Mouse (Mus musculus) heart, adult 2 months (tissue): ENCODE data around the gene Acap3.

Experiments
- CTCF ChIP-seq: fragments of 200-600 bp; IDR thresholded peaks from 2 replicates; pipeline ENCODE4 v1.8.1; 2022; ENCODE audit warnings: antibody characterized with exemption, mild to moderate bottlenecking, moderate library complexity
- EP300 ChIP-seq: fragments of 200-500 bp; IDR thresholded peaks from 2 replicates; pipeline ENCODE4 v1.6.1; 2011; ENCODE audit warnings: low read depth, low read length, control low read depth; ENCODE audit not compliant: insufficient read depth

DNA sequence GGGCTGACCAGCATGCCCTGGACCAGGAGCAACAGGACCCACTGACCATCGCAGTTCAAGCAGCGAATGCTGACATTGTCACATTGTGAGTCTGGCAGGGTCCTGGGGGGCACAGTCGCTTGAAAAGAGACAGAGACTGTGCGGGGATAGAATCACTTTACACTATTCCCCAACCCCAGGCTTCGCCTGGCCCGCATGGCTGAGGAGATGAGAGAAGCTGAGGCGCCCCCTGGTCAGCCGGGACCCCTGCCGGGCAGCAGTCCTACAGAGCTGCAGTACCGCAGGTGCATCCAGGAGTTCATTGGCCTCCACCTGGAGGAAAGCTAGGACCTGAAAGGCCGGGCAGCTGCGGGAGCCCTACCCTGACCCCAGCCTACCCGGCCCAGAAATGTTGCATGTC is 14.0 kb downstream of the Acap3 start:
- TF ChIP-seq CTCF = no peak
- no peak for TF ChIP-seq EP300
